Mouse (Mus musculus) urinary bladder, postnatal 10 days (tissue): ENCODE results near the gene Ryk.
"Not testable (repeated sequence)": the region's sequence is repeated elsewhere in the genome, so short reads cannot be mapped to it uniquely, and the experiment has no call there.

Experiments
- DNase-seq: peaks from one replicate; pipeline ENCODE4 v3.0.0; 2022; ENCODE audit warnings: low spot score

Gene Ryk

DNA sequence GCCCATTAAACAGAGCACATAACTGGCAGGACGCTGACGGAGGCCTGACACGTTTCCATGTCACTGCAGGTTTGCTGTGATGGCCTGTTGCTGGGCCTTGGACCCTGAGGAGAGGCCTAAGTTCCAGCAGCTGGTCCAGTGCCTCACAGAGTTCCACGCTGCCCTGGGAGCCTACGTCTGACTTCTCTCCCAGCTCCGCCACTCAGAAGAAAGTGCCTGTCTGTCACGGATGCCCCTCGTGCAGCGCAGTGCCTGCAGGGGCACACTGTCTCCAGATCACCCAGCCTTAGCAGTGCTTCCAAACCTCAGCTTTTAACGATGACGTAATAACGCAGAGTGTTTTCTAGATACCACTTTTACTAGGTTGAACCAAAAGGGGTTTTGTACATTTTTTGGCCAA, 72.1 kb downstream of the Ryk start:
- no peak for DNase-seq

DNA sequence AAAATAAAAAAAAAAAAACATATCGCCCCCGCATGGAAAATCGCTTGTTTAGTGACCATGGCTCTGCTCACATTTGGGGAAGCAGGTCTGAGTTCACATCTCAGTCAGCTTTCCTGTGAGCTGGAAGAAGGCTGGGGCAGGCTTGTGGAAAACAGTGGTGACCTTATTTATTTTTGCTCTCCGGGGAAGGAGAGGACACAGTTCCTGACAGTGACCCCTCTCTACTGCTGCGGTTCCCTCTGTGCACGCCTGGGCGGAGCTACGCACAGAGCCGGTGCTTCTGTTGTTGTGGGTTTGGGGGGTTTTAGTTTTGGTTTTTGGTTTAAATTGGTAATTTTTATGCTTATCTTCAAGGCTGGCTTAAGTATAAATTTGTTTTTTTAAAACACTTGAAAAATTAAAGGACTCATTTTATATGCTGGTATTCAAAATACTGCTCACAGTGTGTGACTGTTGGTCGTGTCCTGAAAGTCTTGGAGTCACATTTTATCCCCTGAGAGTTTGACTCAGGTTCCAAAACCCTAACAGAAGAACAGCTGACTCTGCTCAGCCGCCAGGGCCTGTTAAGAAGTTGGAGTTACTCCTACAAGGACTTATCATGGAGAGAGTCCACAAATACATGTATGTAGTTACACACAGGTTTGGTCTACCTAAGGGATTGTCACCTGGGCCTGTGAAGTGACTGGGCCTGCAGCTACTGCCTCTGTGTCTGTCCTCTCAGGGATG, 73.0 kb downstream of the Ryk start:
- DNase-seq, result no peak

DNA sequence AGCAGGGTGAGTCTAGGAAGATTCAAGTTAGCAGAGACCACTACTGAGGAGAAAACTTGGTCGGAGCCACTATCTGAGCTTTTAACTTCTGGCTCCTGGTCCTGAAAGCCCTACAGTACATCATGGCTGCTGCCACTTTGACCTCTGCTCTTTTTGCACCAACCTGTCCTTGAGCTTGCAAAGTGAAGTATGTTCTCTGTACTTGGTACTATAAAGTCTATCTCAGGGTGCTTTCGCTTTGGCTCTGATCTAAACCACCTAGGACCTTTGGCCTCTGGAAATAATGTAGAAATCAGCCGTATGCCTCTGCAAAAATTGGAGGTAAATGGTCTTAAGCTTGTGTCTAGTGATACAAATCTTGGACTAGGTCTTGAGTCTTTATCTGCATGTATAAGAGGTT, 76.8 kb downstream of the Ryk start:
- no peak for DNase-seq

DNA sequence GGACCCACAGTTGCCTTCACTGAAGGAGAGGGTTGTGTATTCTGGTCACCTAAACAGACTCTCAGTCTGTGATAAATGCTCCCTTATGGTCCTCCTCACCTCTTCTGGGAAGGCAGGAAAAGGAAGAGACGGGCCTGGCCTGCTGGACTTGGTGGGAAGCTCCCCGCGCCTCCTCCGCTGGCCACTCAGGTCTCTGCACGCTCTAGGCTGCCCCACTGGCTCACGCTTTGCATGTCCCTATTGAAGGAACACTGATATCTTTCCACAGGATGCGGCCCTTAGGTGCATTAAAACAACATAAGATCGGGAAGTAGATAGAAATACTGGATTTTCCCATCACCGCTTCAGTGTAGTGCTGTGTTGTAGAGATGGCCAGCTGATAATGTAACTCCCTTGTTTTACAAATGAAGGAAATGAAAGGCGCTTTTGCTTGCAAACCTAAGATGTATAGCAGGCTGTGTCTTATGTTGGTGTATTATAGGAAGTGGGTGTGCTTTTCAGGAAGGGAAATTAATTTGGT, 77.9 kb downstream of the Ryk start:
- DNase-seq, result no peak

DNA sequence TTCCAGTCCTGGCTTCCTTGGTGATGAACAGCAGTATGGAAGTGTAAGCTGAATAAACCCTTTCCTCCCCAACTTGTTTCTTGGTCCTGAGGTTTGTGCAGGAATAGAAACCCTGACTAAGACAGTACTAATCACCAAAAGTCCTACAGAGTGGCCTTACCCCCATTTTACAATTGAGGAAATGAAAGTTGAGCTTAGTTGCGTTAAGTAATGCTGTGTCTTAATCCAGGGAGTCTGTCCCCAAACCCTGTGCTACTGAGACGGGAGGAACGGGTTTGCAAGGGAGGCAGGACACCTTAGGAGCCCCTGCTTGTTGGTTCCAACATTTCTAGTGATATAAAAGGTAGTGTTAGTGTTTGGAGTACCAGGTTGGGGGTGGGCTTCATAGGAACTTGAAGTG, 78.9 kb downstream of the Ryk start:
- DNase-seq, result not testable (repeated sequence)

DNA sequence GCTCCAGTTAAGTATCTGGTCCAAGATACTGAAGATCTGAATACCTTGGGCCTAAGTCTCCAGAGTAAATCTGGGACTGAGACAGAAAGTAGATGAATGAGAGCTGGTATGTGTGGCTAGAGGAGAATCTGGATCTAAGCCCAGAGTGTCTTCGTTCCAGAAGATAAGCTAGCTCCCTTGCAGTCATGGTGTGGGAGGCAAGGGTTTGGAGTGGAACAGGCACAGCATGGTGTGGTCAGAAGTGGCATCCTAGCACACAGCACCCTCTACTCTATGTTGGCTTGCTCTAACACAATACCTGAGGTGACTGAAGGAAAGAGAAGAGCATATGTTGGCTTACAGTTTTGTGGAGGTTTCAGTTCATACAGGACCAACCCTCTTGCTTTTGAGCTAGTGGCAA, 79.9 kb downstream of the Ryk start:
- DNase-seq, result no peak

DNA sequence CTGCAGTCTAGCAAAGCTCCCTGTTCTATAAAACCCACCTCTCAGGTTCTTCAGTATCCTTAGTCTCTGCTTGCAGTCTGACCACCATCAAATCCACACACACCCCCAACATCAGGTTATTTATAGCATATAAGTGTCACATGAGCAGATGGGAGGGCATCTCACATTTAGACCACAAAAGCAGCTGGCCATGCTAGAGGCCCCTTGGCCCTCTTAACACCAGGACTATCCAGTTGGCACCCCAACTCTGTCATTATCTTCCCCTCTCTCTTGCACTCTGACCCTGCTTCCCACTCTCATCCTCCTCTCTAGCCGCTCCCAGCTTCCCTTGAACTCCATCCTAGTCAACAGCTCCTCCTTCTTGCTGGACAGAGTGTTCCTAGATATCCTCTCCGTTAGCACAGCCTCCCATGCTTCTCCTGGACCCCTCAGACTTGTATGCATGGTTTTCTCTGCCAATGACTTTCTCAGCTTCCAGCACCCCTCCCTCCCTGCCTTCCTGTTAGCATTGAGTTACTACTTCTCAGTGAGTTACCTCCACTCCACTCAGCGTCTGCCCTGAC, 80.7 kb downstream of the Ryk start:
- no peak for DNase-seq

GRCm38 (mm10) chr9:102916076-102916475, 81.4 kb downstream of the Ryk start:
- no peak for DNase-seq

DNA sequence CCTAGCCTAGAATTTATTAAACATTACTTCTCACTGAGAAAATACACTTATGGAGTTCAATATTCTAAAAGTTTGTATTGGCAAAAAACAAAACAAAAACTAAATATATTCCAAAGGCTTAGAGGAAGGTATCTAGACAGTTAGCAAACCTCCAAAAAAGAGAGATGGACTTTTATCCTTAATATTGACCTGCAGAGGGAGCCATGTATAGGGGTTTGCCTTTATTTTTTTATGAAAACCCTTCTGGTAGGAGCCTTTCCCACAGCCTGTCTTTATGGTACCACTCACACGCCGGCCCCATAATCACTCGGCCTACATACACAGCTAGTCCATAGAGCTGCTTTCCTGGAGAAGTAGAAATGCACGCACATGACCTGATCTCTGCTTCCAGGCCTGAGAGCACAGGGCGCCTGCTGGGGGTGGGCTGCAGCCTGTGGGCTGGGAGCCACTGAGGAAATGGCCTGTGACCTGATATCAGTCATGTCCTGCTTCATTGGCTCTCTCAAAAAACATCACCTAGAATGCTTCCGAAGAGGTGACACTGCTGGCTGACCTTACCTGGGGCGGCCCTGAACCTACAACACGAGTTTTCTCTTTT, 82.9 kb downstream of the Ryk start:
- no peak for DNase-seq

DNA sequence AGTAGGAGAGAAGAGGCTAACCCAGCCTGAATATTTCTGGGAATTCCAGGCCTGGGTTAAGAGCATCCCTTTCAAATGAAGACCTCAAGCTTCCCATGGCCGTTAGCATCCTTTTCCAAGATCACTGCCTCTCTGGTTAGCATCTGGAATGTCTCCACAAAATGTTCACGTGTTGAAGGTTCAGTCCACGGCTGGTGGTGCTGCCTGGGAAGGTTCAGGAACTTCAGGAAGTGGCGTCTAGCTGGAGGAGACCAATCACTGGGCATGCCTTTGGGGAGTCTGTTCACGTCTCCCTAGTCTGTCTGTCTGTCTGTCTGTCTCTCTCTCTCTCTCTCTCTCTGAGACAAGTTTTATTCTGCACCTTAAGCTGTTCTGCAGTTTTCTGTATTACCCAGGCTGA, 84.8 kb downstream of the Ryk start:
- DNase-seq, result no peak

DNA sequence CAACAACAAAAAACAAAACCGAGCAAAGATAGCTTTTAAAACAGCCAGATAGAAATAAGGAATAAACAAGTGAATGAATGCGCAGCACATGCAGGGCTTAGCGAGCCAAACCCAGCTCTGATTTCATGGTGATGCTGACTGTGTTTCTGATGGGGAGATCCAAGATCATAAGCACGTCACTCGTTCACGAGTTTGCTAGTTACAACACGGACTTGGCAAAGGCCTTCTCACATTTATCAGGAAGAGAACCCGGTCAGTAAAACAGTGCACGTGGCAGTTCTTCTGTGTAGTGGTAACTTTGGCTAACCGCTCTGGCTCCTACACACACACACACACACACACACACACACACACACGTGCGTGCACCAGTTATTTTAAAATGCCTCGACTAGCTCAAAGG, 87.1 kb downstream of the Ryk start:
- no peak for DNase-seq

- DNase-seq, result no peak
These were observed 88.2 kb downstream of the Ryk start for GRCm38 (mm10) chr9:102922866-102923434.

GRCm38 (mm10) chr9:102923836-102924235, 89.1 kb downstream of the Ryk start:
- DNase-seq, result no peak

GRCm38 (mm10) chr9:102924627-102925316, 90.1 kb downstream of the Ryk start:
- no peak for DNase-seq

- no peak for DNase-seq
These were observed 91.4 kb downstream of the Ryk start for GRCm38 (mm10) chr9:102926137-102926536.

DNA sequence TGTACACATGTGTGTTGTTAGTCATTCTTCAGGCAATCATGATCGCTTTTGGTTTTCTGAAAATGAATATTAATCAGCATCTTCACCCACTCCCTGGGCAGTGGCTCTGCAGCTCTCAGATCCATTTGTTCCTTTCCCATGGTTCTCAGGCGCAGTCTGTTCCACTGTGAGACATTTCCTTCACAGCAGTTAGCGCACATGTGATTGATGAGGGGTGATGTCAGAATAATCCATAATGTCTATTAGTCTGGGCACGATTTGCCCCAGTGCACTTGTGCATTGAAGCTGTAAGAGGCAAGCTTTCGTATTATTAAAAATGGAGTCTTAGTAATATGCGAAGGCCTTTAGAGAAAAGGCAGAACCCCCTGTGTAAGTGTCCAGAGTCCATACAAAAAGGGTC, 95.1 kb downstream of the Ryk start:
- no peak for DNase-seq

DNA sequence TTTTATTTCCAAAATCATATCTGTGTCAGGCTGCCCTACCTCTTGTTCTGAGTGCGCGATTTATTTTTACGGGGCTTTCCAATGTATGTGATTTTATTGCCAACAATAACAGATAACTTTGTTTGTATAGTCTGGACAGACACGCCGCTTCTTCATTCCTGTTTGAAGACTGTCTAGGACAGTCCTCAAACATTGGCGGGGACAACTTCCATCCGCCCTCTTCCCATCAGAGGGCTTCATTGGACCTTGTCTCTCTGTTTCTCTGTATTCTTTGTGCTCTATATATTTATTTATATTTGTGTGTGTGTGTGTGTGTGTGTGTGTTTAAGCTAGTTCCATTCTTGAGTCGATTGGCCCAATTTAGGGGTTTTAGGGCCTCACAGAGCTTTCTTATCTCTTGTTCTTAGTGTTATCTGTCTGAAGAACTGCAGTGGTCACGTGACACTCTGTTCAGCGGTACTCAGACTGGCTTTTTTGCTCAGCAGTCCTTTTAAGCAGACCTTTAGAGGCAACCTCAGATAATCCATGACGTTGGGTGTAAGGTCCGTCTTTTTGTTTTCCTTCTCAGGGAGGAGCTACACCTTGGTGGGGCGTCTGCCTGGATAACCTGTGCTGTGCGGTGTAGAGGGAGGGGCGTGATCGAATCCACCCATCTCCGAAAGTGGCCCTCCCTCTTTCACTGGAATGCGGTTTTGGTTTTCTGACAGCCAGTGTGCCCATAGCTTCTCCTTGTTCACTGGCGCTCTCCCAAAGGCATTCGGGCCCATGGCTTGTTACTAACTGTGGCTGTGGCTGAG, 99.4 kb downstream of the Ryk start:
- no peak for DNase-seq

- no peak for DNase-seq
These were observed 107.5 kb downstream of the Ryk start for GRCm38 (mm10) chr9:102942221-102942620.

GRCm38 (mm10) chr9:102944891-102945290, 110.2 kb downstream of the Ryk start:
- no peak for DNase-seq

DNA sequence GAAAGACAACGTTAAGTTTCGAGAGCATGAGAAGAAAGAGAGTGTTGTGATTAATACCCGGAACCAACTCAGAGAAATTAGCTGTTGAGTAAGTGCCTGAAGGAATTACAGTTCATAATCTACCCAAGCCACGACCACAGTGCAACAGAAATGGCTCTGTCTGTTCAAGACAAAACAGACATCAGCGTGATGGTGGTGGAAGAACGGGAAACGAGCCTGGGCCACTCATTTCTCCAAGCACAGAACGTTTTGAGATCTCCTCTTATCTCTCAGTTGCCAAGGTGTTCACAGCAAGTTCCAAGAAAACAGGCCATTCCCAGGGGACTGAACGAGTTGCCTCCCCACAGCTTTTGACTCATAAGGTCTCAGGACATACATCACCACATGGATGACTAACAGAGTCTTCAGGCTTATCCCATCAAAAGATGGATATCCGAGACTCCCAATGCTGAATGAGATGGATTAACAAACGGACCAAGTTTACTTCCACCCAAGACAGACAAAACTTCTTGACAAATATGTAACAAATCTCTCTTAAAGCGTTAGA, 111.8 kb downstream of the Ryk start:
- no peak for DNase-seq

GRCm38 (mm10) chr9:102948706-102949105, 114.0 kb downstream of the Ryk start:
- DNase-seq, result no peak
